Mouse (Mus musculus) spleen, adult 12 weeks (tissue): Measurements from ENCODE around the gene Slx1b.
"Not testable (repeated sequence)": the region's sequence is repeated elsewhere in the genome, so short reads cannot be mapped to it uniquely, and the experiment has no call there.

Source experiments
- DNase-seq: peaks from one replicate; pipeline ENCODE4 v3.0.0; 2022; ENCODE audit warnings: low spot score

Gene Slx1b

GRCm38 (mm10) chr7:126676631-126677220 is 18.9 kb downstream of the Slx1b start:
- no peak for DNase-seq

- DNase-seq = no peak
These were observed 19.4 kb downstream of the Slx1b start, which contains the start of gene Sult1a1 for GRCm38 (mm10) chr7:126676207-126676606. Gene Sult1a1 (minus strand): TSS chr7:126676432.

GRCm38 (mm10) chr7:126675104-126675503 is 20.5 kb downstream of the Slx1b start:
- DNase-seq = no peak

- DNase-seq = no peak
These were observed 23.5 kb downstream of the Slx1b start for GRCm38 (mm10) chr7:126672111-126672510.

- no peak for DNase-seq
These were observed 25.4 kb downstream of the Slx1b start for GRCm38 (mm10) chr7:126670152-126670551.

GRCm38 (mm10) chr7:126668452-126668851 is 27.1 kb downstream of the Slx1b start:
- no peak for DNase-seq

- no peak for DNase-seq
These were observed 28.0 kb downstream of the Slx1b start for GRCm38 (mm10) chr7:126667495-126668090.

GRCm38 (mm10) chr7:126665269-126665668 is 30.3 kb downstream of the Slx1b start:
- no peak for DNase-seq

- no peak for DNase-seq
These were observed 31.9 kb downstream of the Slx1b start for GRCm38 (mm10) chr7:126663646-126664045.

- no peak for DNase-seq
These were observed 35.8 kb downstream of the Slx1b start for GRCm38 (mm10) chr7:126659771-126660170.

GRCm38 (mm10) chr7:126657522-126657921 is 38.1 kb downstream of the Slx1b start:
- no peak for DNase-seq

GRCm38 (mm10) chr7:126655695-126656094 is 39.9 kb downstream of the Slx1b start:
- DNase-seq = no peak

- no peak for DNase-seq
These were observed 41.6 kb downstream of the Slx1b start for GRCm38 (mm10) chr7:126653991-126654390.

GRCm38 (mm10) chr7:126650852-126651251 is 44.7 kb downstream of the Slx1b start:
- DNase-seq = no peak

GRCm38 (mm10) chr7:126649231-126650051 is 46.1 kb downstream of the Slx1b start, which contains the start of gene Sgf29:
Gene Sgf29 (plus strand): TSS chr7:126649309.
- peak; percentile 90 for DNase-seq

GRCm38 (mm10) chr7:126648486-126648885 is 47.1 kb downstream of the Slx1b start:
- DNase-seq = no peak

- no peak for DNase-seq
These were observed 49.9 kb downstream of the Slx1b start for GRCm38 (mm10) chr7:126645708-126646107.

GRCm38 (mm10) chr7:126644914-126645313 is 50.7 kb downstream of the Slx1b start:
- DNase-seq = no peak

GRCm38 (mm10) chr7:126644345-126644744 is 51.2 kb downstream of the Slx1b start:
- no peak for DNase-seq

- not testable (repeated sequence) for DNase-seq
These were observed 52.4 kb downstream of the Slx1b start for GRCm38 (mm10) chr7:126643244-126643617.

GRCm38 (mm10) chr7:126642545-126643243 is 52.9 kb downstream of the Slx1b start:
- no peak for DNase-seq
